Mouse (Mus musculus): ENCODE measurements around the gene Adgrl4. TPM values are rescaled to one million over a fixed set of nuclear protein-coding genes. Genes with fewer than 3 reads are reported as not detected.

Adgrl4 gene
- polyA plus RNA-seq, 1 experiment, result not detected

DNA sequence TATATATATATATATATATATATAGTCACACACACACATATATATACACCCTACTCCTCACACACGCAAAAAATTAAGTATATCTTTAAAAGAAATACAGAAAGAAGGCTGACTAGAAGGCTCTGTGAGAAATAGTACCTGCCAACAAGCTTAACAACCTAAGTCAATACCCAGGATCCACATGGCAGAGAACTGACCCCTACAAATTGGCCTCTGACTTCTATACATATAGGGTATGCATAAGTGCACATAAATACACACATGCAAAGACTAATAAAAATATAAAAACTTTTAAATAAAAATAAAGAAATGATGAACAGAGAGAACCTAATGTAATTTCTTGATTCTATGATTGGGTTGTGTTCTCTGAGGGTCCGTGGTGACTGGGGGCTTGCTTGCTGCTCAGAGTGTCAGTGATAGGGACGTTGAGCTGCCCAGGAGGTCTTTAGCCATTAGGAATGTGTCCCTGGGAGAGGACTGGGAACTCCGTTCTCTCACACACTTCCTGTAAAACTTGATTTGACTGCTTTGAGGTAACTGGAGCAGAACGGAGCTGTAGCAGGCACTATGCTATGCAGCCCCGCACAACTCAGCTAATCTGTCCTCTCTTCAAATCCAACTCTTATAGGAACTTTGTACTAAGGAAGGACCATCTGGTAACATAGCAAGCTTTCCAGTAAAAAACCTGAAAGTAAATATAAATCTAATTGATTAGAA, 17.5 kb downstream of the Adgrl4 start:
- Histone ChIP-seq H3K4me3 (no peak overlapping the region), H3K27me3 (ENCODE audit: control insufficient read depth, insufficient read depth, insufficient read length) (no peaks in the 10 kb centered on the region), H3K36me3 (ENCODE audit: control insufficient read depth, insufficient read depth) (no peaks in the 10 kb centered on the region), H3K79me2 (ENCODE audit: control insufficient read depth, insufficient read depth) (no peaks in the 10 kb centered on the region), H3ac (ENCODE audit: control insufficient read depth, insufficient read length) (no peak overlapping the region), H3K4me2 (ENCODE audit: low read depth) (no peak overlapping the region)
- TF ChIP-seq POLR2A (IDR thresholded peaks at IDR 0.05; ENCODE audit: insufficient read length, low read depth), result no peak
- no peak for TF ChIP-seq CEBPB (IDR thresholded peaks at IDR 0.05; ENCODE audit: insufficient read depth, poor library complexity, severe bottlenecking)
- no peak for TF ChIP-seq TCF12 (IDR thresholded peaks at IDR 0.05; ENCODE audit: insufficient read depth, poor library complexity, severe bottlenecking)
- no peak for TF ChIP-seq SRF (IDR thresholded peaks at IDR 0.05; ENCODE audit: control insufficient read depth, insufficient read length, low read depth)
- TF ChIP-seq POLR2AphosphoS2 (IDR thresholded peaks at IDR 0.05; ENCODE audit: insufficient read length, low read depth), result no peak
- TF ChIP-seq REST (IDR thresholded peaks at IDR 0.05; ENCODE audit: insufficient read depth, insufficient read length), result no peak
- no peak for TF ChIP-seq TCF3 (IDR thresholded peaks at IDR 0.05; ENCODE audit: insufficient read length, low read depth)
- no peak for TF ChIP-seq E2F4 (IDR thresholded peaks at IDR 0.05; ENCODE audit: insufficient read depth)
- no peak for TF ChIP-seq USF1 (IDR thresholded peaks at IDR 0.05; ENCODE audit: low read depth)
- TF ChIP-seq MYOG (IDR thresholded peaks at IDR 0.05; ENCODE audit: control insufficient read depth in 1 of 3, insufficient read depth in 1 of 3, insufficient read length in 2 of 3, low read depth in 2 of 3), result no peak
- no peak for TF ChIP-seq MYOD1 (IDR thresholded peaks at IDR 0.05; ENCODE audit: control insufficient read depth in 1 of 3, insufficient read length in 2 of 3, low read depth in 2 of 3)
- TF ChIP-seq MAX (IDR thresholded peaks at IDR 0.05; ENCODE audit: low read depth), result no peak

DNA sequence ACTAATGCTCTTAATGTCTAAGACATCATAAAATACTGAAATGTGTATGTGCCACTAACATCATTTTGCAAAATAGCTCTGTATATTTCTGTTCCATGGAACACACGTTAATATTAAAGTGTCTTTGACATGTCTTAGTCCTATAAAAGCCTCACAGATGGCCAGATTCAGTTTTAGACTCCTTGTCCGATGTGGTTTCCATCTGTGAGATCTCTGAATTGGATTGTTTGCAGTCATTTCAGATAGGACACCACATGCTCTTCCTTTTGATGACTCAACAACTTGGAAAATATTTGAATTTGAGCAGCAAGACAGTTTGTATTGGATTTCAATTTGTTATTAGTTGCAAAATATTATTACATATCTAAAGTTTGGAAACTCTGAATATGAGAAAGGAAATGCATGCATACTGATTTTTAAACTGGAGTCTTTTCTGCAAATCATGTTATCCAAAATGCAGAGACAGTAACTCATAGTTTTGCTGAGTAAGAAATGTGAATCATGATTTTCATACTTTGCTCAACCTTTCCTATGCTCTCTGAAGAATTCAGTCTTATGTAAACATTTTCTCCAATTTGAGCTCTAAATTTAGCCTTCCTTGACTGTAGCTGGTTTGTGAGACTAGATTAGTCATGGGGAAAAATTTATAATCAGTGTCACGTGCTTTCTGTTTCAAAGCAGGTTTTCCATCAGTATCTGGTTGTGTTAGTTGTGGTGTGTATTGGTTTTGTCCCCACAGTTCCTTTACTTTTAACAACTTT, 21.9 kb downstream of the Adgrl4 start:
- H3K27me3 ChIP-seq (ENCODE audit: control insufficient read depth, insufficient read depth, insufficient read length), result no peaks in the 10 kb centered on the region
- H3ac ChIP-seq (ENCODE audit: control insufficient read depth, insufficient read length), result no peak overlapping the region
- TF ChIP-seq MYOD1 (IDR thresholded peaks at IDR 0.05; ENCODE audit: control insufficient read depth in 1 of 3, insufficient read length in 2 of 3, low read depth in 2 of 3) (no peak), USF1 (IDR thresholded peaks at IDR 0.05; ENCODE audit: low read depth) (peak; percentile 55)
- H3K4me2 ChIP-seq (ENCODE audit: low read depth), result peak overlapping the region; percentile 44
- no peak overlapping the region for H3K4me3 ChIP-seq
- no peaks in the 10 kb centered on the region for H3K79me2 ChIP-seq (ENCODE audit: control insufficient read depth, insufficient read depth)
- no peaks in the 10 kb centered on the region for H3K36me3 ChIP-seq (ENCODE audit: control insufficient read depth, insufficient read depth)

DNA sequence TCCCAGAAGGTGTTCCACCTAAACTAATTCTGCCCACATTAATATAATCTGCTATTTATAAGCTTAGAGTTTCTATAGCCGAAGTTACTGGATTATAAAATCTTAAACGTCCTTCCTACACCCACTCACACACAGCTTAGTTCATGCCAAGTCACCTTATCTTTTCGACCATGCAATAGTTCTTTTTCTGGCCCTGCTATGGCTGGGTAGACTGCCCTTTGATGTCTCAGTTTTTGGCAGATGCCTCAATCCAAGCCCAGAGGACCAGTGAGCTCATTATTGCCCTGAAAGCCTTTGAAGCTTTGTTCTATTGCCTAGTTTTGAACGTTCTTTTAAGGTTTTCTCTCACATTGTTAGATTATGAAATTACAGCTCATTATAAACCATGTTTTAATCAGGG, 27.5 kb downstream of the Adgrl4 start:
- H3K27me3 ChIP-seq (ENCODE audit: control insufficient read depth, insufficient read depth, insufficient read length), result no peaks in the 10 kb centered on the region
- no peaks in the 10 kb centered on the region for H3K79me2 ChIP-seq (ENCODE audit: control insufficient read depth, insufficient read depth)
- H3K36me3 ChIP-seq (ENCODE audit: control insufficient read depth, insufficient read depth), result no peaks in the 10 kb centered on the region
- no peak overlapping the region for H3ac ChIP-seq (ENCODE audit: control insufficient read depth, insufficient read length)
- no peak overlapping the region for H3K4me3 ChIP-seq
- TF ChIP-seq MYOG (IDR thresholded peaks at IDR 0.05; ENCODE audit: control insufficient read depth in 1 of 3, insufficient read depth in 1 of 3, insufficient read length in 2 of 3, low read depth in 2 of 3), result no peak
- H3K4me2 ChIP-seq (ENCODE audit: low read depth), result no peak overlapping the region

GRCm38 (mm10) chr3:151488853-151489252, 51.2 kb downstream of the Adgrl4 start:
- no peaks in the 10 kb centered on the region for H3K36me3 ChIP-seq (ENCODE audit: control insufficient read depth, insufficient read depth)
- no peaks in the 10 kb centered on the region for H3K27me3 ChIP-seq (ENCODE audit: control insufficient read depth, insufficient read depth, insufficient read length)
- TF ChIP-seq REST (IDR thresholded peaks at IDR 0.05; ENCODE audit: insufficient read depth, insufficient read length) (no peak), TCF12 (IDR thresholded peaks at IDR 0.05; ENCODE audit: insufficient read depth, poor library complexity, severe bottlenecking) (no peak), MAX (IDR thresholded peaks at IDR 0.05; ENCODE audit: low read depth) (no peak), SRF (IDR thresholded peaks at IDR 0.05; ENCODE audit: control insufficient read depth, insufficient read length, low read depth) (no peak), USF1 (IDR thresholded peaks at IDR 0.05; ENCODE audit: low read depth) (no peak), POLR2A (IDR thresholded peaks at IDR 0.05; ENCODE audit: insufficient read length, low read depth) (no peak), MYOG (IDR thresholded peaks at IDR 0.05; ENCODE audit: control insufficient read depth in 1 of 3, insufficient read depth in 1 of 3, insufficient read length in 2 of 3, low read depth in 2 of 3) (no peak)
- no peak overlapping the region for H3ac ChIP-seq (ENCODE audit: control insufficient read depth, insufficient read length)
- no peak overlapping the region for H3K4me3 ChIP-seq
- H3K79me2 ChIP-seq (ENCODE audit: control insufficient read depth, insufficient read depth), result no peaks in the 10 kb centered on the region
- H3K4me2 ChIP-seq (ENCODE audit: low read depth), result no peak overlapping the region

GRCm38 (mm10) chr3:151505606-151506005, 67.9 kb downstream of the Adgrl4 start:
- Histone ChIP-seq H3K79me2 (ENCODE audit: control insufficient read depth, insufficient read depth) (no peaks in the 10 kb centered on the region), H3K4me3 (no peak overlapping the region), H3K4me2 (ENCODE audit: low read depth) (no peak overlapping the region), H3K36me3 (ENCODE audit: control insufficient read depth, insufficient read depth) (no peaks in the 10 kb centered on the region), H3K27me3 (ENCODE audit: control insufficient read depth, insufficient read depth, insufficient read length) (no peaks in the 10 kb centered on the region), H3ac (ENCODE audit: control insufficient read depth, insufficient read length) (no peak overlapping the region)
- TF ChIP-seq E2F4 (IDR thresholded peaks at IDR 0.05; ENCODE audit: insufficient read depth), result no peak
- TF ChIP-seq TCF3 (IDR thresholded peaks at IDR 0.05; ENCODE audit: insufficient read length, low read depth), result no peak
- TF ChIP-seq CEBPB (IDR thresholded peaks at IDR 0.05; ENCODE audit: insufficient read depth, poor library complexity, severe bottlenecking), result no peak
- no peak for TF ChIP-seq REST (IDR thresholded peaks at IDR 0.05; ENCODE audit: insufficient read depth, insufficient read length)
- no peak for TF ChIP-seq MYOG (IDR thresholded peaks at IDR 0.05; ENCODE audit: control insufficient read depth in 1 of 3, insufficient read depth in 1 of 3, insufficient read length in 2 of 3, low read depth in 2 of 3)
- no peak for TF ChIP-seq TCF12 (IDR thresholded peaks at IDR 0.05; ENCODE audit: insufficient read depth, poor library complexity, severe bottlenecking)
- TF ChIP-seq SRF (IDR thresholded peaks at IDR 0.05; ENCODE audit: control insufficient read depth, insufficient read length, low read depth), result no peak
- TF ChIP-seq MAX (IDR thresholded peaks at IDR 0.05; ENCODE audit: low read depth), result no peak
- TF ChIP-seq POLR2A (IDR thresholded peaks at IDR 0.05; ENCODE audit: insufficient read length, low read depth), result no peak
- TF ChIP-seq MYOD1 (IDR thresholded peaks at IDR 0.05; ENCODE audit: control insufficient read depth in 1 of 3, insufficient read length in 2 of 3, low read depth in 2 of 3), result no peak
- TF ChIP-seq POLR2AphosphoS2 (IDR thresholded peaks at IDR 0.05; ENCODE audit: insufficient read length, low read depth), result no peak
- TF ChIP-seq USF1 (IDR thresholded peaks at IDR 0.05; ENCODE audit: low read depth), result no peak
